Mouse (Mus musculus) heart, postnatal 14 days (tissue): ENCODE data around the gene Gnb1. TPM values are rescaled to one million over a fixed set of nuclear protein-coding genes. Genes with fewer than 3 reads are reported as not detected.

Experiments
- DNase-seq, 2 experiments: peaks; one replicate each; pipeline ENCODE4 v3.0.0; 2021 to 2022
- intact Hi-C: fragments of 180-260 bp; cut with DNase I; formaldehyde crosslinking; loops from one replicate; pipeline ENCODE4 v1.15.1; 2025
- total RNA-seq, 2 experiments: library from RNA; stranded (reverse); gene quantifications; 2 replicates each; pipeline ENCODE4 v1.2.3; 2021

Gnb1 gene
- total RNA-seq, 2 experiments from 2014 or later, result 207 to 223 TPM

DNA sequence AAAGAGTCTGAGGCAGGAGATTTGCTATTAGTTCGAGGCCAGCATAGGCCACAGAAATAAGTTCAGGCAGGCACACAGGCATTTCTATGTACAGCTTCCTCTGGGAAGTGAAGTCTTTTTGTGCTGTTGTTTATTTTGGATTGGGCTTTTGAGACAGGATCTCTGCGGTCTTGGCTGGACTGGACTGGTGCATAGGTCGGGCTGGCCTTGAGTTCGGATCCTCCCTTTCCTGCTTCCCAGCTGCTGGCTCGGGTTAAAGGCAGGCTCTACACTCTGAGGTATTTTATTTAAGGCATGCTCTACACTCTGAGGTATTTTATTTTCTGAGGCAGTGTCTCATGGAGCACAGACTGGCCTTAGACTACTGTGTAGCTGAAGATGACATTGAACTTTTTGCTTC lies 34.6 kb downstream of the Gnb1 start:
- intact Hi-C loops, result loop anchor here (5.0 kb wide), 1 partner anchor 38 kb away; no protein-coding TSS in a partner anchor
- DNase-seq, result no peak

DNA sequence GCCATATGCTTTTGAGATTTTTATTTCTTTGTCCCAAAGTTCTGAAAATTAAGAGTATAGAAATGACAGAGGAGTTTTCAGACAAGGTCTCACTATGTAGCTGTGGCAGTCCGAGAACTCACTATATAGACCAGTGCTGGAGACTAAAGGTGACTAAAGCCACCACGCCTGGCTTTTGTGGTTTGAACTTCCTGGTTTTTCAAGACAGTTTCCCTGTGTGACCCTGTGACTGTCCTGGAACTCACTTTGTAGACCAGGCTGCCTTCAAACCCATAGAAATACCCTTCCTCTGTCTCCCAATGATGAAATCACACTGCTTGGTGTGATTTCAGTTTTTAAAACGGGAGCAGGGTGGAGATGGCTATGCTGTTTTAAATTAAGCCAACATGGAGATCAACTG lies 38.1 kb downstream of the Gnb1 start:
- no peak for DNase-seq
- intact Hi-C loops, result loop anchor here (2.0 to 5.0 kb wide), 2 partner anchors 26 to 42 kb away; no protein-coding TSS in a partner anchor

DNA sequence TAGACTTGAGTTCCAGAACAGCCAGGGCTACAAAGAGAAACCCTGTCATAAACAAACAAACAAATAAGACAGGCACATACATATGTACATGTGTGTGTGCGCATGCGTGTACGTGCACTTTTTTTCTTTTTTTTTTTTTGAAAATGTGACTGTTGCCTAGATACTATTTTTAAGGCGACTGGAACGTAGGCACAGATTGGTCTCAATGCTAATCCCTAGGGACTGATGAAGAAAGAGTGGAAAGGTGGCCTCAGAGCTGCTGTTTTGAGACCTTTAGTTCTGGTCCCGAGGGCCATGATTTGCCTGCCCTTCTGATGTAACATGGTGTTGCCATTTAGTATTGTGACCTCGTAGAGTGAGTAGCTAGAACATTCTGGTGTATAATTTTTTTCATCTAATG lies 58.8 kb downstream of the Gnb1 start:
- intact Hi-C loops, result loop anchor here (5.0 kb wide), 1 partner anchor 38 kb away; no protein-coding TSS in a partner anchor

DNA sequence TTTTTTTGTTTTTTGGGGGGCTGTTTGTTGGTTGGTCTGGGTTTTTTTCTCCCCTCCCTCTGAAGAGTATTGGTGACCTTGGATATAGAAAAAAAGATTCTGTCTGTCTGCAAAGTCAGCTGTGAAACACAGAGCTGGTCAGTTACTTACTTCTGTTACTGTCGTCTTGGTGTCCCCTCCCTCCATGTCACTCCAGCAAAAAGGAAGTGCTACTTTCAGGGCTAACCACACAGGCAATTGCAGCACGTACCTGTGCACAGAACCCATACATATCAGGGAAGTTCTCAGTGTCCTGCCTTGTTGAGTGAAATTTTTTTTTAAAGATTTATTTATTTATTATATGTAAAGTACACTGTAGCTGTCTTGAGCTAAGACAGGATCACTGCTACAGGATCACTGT lies 59.3 kb downstream of the Gnb1 start:
- no peak for DNase-seq
- intact Hi-C loops, result no loop called here

More for the DNA sequence above, 58.8 kb downstream of the Gnb1 start:
- no peak for DNase-seq

DNA sequence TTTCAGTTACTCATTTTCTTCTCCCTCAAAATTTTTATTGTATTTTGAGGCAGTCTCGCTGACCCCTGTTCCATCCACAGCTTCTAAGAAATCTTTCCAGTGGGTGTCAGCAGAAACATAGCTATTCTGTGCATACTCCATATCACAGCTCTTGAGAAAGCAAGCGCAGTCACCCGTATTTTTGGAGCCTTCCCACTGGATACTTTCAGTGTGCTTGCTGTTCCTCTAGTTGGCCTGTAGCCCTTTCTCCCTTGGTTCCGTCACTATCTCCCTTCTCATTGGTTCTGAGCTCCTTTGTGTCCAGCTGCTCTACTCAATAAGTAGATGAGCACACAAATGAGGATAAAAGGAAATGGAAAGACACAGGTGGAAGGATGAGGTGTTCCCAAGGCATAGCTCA lies 59.9 kb downstream of the Gnb1 start:
- intact Hi-C loops, result no loop called here
- no peak for DNase-seq

DNA sequence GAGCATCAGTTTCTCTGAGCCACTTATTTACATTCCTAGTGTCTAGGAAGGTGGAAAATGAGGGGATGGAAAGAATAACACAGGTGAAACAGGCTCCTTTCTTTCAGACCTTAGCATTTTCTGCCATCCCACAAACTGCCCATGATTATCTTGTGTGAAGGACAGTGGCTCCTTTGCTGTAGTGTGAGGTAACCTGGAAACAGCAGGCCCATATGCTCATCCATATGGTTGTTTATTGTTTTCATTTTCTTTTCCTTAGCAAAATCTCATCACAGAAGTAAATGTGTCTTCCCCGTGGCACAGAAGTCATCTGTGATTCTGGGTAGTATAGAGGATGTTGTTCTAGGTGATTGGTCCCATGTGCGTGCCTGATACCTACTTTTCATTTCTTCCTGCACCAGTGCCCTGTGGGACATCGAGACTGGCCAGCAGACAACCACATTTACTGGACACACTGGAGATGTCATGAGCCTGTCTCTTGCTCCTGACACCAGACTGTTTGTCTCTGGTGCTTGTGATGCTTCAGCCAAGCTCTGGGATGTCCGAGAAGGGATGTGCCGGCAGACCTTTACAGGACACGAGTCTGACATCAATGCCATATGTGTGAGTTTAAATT lies 61.9 kb downstream of the Gnb1 start:
- DNase-seq, result no peak
- intact Hi-C loops, result no loop called here

DNA sequence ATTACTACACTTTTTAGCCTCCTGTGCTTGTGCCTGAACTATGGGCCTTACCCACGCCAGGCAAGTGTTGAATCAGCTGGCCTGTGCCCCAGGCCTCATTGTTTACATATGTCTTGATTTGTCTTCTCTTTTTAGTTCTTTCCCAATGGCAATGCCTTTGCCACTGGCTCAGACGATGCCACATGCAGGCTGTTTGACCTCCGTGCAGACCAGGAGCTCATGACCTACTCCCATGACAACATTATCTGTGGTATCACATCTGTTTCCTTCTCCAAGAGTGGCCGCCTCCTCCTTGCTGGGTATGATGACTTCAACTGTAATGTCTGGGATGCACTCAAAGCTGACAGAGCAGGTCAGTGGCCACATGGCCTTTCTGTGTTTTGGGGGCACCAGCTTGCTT lies 63.7 kb downstream of the Gnb1 start:
- intact Hi-C loops, result loop anchor here (2.0 kb wide), 1 partner anchor 26 kb away; no protein-coding TSS in a partner anchor

DNA sequence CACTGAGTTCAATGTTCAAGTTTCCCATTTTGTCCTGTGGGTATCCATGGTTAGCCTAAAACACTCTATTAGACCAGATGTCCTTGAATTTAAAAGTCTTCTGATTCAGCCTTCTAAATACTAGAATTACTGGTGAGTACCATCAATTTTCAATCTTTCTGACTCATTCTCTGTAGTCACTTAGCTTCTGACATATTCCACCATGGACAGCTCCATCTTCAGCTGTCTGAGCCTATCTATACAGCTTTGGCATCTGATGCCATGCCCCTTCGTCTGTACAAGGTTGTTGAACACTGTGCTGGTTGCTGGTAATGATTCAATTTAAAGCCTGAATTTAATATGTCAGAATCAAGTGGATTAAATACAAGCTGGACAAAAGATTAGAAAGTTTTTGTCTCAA lies 64.3 kb downstream of the Gnb1 start:
- intact Hi-C loops, result loop anchor here (2.0 kb wide), 1 partner anchor 27 kb away; no protein-coding TSS in a partner anchor
- no peak for DNase-seq

More for the DNA sequence above, 63.7 kb downstream of the Gnb1 start:
- DNase-seq, result no peak

DNA sequence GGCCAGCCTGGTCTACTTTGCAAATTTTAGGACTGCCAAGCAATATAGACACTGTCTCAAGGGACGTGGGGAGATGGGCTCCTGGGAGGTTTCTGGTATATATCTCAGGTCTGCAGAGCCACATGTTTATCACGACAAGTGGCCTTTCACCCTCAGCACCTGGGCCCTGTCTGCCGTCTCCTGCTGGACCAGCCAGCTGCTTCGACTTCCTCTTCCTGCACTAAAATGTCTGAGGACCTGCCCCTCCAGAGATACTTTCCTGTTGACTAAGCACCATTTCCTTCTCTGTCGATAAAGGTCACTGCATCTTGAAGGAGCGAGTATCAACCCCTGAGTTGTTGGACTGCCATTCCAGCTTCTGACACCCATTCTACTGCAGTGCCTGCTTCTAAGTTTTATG lies 68.3 kb downstream of the Gnb1 start:
- intact Hi-C loops, result no loop called here
- DNase-seq, result no peak

DNA sequence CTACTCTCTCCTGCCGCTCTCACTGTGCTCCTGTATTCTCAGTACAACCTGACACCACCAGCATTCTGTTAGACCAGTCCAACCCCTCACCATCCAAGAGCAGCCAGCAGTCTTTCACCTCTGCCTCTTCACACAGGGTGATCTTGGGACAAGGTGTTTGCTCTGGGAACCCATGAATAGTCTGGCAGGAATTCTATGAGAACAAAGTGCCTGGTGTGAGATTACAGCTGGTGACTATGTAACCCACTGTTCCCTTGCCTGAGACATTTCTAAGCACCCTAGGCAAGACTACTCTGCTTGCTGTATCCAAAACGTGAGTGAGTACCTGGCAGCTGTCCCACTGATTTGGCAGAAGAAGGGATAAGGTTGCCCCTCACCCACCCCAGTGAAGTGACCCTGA lies 69.8 kb downstream of the Gnb1 start:
- peak in 1 of 2 experiments; percentile 44 for DNase-seq
- intact Hi-C loops, result loop anchor here (5.0 kb wide), 1 partner anchor 49 kb away; no protein-coding TSS in a partner anchor

DNA sequence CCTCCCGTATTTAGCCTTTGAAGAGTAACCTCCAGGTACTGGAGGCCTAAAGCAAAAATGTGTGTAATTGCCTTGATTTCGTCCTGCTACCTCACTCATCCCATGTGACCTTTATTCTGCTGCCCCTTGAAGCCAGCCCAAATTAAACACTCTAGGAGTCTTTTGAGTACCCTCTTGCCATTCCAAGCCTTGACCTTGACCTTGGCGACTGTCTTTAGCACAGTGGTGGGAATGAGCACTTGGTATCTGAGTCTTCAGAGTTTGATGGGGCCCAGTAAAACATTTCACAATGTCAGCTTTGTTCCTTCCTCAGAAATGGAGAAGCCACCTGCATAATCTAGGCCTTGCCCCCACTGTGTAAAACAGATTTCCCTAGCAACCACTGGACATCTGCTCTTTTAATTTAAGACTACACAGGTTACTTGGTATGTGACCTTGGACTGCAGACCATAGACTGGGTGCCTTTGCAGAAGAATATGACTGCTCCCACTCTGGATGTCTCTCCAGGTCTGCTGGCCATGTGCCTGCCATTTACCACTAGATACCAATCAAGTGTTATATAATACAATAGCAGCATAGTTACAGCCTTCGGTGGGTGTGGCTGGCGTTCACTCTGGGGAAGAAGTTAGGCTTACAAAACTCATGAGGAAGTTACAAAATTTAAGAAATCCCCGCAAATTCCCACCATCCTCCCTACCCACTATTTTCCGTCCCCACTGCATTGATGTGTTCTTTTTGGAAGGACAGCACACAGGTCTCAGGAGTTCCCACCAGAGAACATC lies 70.7 kb downstream of the Gnb1 start, which contains the start of gene Nadk:
Gene Nadk, plus strand, starts transcription at position 718 of the 782 bp plus-strand sequence.
- peak; percentile 34 to 38 for DNase-seq
- intact Hi-C loops, result loop anchor here (5.0 kb wide), 1 partner anchor 50 kb away; no protein-coding TSS in a partner anchor

DNA sequence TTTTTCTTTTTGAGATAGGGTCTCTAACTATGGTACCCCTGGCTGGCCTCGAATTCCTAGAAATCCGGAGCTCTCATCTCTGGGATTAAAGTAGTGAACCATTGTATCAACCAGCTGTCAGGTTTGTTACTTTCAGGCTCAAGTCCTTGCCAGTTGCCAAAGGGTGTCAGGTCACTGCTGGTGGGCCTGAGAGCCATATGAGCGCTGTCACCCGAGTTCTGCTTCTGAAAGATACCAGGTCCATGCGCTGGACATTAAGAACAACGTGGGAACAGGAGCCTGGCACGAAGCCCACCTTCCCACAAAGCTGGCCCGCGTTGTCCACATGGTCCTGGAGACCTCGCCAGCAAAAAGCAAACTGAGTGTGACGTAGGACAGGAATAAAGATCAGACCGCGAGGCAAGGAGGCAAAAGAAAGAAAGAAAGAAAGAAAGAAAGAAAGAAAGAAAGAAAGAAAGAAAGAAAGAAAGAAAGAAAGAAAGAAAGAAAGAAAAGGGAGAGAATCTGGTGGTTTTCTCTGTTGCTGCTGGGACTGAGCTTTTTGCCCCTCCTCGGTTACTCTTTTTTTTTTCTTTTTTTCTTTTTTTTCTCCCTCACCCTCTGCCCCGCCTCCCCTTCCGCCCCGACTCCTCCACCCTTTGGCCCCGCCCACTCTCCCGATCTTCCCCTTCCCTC lies 71.7 kb downstream of the Gnb1 start:
- DNase-seq, result peak; percentile 73 to 83
- intact Hi-C loops, result loop anchor here (5.0 kb wide), 1 partner anchor 51 kb away; no protein-coding TSS in a partner anchor

DNA sequence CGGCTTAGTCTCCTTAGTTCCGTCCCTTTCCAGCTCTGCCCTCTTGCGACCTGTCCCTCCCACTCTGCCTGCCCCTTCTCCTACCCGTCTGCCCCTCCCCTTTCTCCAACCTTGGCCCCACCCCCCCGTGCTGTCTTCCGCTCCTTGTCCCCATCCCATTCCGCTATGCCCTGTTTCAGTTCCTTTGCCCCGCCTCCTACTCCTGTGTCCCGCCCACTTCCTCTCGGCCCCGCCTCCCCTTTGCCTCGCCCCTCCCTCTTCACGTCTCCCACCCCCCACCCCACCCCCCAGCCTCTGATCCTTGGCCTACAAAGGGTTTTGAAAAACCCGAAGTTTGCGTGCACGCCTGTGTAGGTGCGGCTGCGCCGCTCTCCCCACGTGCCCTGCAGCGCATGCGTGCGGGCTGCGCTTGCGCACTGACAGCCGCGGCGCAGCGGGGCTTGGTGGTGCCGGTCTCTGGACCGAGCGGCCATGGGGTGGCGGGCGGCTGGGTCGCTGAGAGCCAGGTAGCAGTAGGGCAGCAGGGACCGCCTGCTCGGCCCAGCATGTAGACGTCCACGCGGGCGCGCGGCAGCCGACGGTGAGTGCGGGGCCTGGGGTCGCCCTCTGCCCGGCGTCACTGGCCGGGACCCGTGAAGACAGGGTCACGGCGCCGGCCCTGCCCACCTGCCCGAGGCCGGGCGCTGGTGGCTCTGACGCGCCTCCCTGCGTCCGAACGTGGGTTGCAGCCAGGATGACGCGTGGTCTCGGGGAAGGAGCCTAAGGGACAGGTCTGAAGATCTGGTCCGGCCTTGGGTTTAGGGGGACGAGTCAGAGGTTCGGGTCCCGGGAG lies 72.5 kb downstream of the Gnb1 start:
- intact Hi-C loops, result loop anchor here (2.0 to 5.0 kb wide), 2 partner anchors 51 to 73 kb away; partner anchors contain the start of gene Gnb1
- peak; percentile 95 to 97 for DNase-seq

DNA sequence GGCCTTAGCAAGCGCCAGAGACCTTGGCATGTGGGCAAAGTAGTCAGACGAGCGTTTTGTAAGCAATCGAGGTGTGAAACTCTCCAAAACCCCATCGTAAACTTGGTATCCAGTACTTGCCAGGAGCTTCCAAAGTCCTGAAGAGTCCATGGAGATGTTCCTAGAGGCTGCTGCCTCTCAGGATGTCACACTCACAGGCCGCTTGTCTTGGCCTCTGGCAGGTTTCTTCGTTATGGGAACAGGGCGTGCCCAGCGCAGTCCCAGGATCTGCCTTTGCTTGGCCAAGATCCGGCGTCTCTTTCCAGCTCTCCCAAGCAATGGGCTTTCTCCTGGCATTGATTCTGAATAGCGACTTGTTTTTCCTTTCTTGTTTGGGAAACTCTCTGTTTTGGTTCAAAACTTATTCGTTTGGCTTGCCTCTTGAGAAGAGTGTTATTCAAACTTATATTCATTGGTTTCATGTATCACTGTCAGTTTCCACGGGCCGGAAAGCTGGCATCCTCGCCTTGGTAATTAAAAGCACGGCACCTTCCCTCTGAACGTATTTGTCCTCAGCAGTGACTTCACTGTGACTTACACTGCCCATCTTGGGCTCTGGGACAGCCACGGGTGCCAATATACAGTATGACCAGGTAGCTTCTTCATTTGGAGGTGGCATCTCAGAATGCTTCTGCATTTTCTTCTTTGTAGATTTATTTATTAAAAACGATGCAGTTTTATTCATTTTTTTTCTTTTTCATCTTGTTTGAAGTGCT lies 73.3 kb downstream of the Gnb1 start:
- peak; percentile 44 to 54 for DNase-seq
- intact Hi-C loops, result loop anchor here (2.0 to 5.0 kb wide), 3 partner anchors 52 to 197 kb away; partner anchors contain the start of gene Gnb1

DNA sequence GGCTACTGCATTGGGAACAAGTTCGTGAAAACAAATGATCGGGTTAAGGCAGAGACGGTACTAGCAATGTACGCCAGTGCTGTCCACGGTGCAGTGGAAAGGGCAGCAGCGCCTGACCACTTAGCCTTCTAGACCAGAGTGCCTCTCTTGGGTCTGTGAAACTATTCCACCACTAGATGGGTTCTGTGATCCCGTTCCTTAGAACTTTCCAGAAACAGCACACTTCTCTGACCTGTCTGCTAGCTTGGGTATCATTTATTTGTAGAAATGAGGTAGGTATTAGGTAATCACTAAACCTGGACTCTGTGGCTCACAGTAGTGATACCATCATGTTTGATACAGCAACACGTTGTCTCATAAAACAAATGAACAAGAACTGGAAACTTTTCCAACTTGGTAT lies 75.4 kb downstream of the Gnb1 start:
- DNase-seq, result no peak
- intact Hi-C loops, result loop anchor here (5.0 kb wide), 1 partner anchor 199 kb away; no protein-coding TSS in a partner anchor

DNA sequence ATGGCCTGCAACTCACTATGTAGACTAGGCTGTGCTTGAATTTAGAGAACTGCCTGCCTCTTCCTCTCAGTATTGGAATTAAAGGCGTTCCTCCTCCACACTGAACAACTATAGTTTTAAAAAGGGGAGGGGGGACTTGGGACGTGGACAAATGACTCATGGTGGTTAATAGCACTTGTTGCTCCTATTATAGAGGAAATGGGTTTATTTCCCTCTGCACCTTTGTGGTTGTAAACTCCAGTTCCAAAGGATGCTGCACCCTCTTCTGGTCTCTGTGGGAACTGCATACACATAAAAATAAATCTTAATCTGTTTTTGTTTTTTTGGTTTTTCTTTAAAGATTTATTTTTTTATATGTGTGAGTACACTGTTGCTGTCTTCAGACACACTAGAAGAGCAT lies 77.0 kb downstream of the Gnb1 start:
- intact Hi-C loops, result loop anchor here (1.0 to 5.0 kb wide), 2 partner anchors 87 to 201 kb away; no protein-coding TSS in a partner anchor
- DNase-seq, result peak in 1 of 2 experiments; percentile 47

DNA sequence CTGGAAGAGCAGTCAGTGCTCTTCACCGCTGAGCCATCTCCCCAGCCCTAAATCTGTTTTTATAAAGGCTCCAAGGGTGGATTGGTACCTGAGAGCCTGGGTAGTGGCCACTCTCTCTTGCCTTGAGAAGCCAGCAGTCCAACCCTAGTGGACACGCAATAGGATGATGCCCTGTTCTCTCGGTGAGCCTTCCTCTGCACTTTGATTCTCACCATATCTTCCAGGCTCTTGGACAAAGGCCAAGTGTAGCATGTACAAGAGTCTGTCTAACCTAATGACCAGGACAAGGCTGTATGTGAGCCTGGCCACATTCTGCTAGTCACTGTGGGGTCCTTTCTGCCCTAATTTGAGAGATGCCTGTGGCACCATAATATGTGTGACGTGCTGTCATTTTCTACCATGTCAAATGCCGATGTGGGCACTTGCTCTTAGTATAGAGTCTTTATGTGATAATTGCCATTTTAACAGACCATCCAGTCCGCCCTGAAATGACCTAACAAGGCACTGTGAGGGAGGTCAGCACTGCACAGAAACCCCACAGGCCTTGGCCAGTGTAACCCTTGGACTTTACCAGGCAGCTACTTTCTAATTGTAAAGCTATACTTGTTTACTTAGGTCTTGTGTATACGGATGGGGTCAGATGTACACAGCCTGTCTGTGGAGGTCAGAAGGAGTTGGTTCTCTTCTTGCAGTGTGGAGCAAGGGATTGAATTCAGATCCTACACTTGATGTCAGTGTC lies 77.6 kb downstream of the Gnb1 start:
- intact Hi-C loops, result loop anchor here (1.0 to 5.0 kb wide), 2 partner anchors 88 to 202 kb away; no protein-coding TSS in a partner anchor
- no peak for DNase-seq

DNA sequence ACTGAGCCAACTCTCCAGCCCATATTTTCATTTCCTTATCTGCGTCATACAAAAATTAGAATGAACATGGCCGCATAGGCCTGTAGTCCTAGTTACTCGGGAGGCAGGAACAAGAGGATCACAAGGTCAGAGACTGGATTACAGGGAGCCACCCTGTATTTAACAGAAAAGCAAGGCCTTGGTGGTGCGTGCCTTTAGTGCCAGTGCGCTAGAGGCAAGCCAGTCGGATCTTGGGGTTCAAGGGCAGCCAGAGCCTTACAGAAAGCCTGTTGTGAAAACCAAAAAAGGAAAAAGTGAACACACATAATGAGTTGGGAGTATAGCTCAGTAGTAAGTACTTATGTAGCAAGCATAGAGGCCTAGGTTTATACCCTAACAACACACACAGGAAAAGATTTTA lies 78.7 kb downstream of the Gnb1 start:
- intact Hi-C loops, result loop anchor here (5.0 kb wide), 1 partner anchor 203 kb away; no protein-coding TSS in a partner anchor
- no peak for DNase-seq
